Mouse (Mus musculus) brain, embryonic 14.5 days (tissue): ENCODE measurements around the gene Mier2.

Experiments
- CTCF ChIP-seq: fragments of 200-500 bp; IDR thresholded peaks from 2 replicates; pipeline ENCODE4 v1.5.1; 2012; ENCODE audit warnings: inconsistent platforms, mild to moderate bottlenecking, moderate library complexity, borderline replicate concordance; ENCODE audit not compliant: insufficient read depth, insufficient read length; ENCODE audit errors: extremely low read depth
- POLR2A ChIP-seq: fragments of 200-500 bp; IDR thresholded peaks from 2 replicates; pipeline ENCODE4 v1.6.1; 2012; ENCODE audit warnings: mild to moderate bottlenecking, inconsistent platforms, borderline replicate concordance; ENCODE audit not compliant: poor library complexity, insufficient read depth, insufficient read length, severe bottlenecking; ENCODE audit errors: extremely low read depth

GRCm38 (mm10) chr10:79594872-79595589 is 40.0 kb upstream of the Mier2 start:
- TF ChIP-seq CTCF (peak; percentile 95), POLR2A (no peak)
